Mouse (Mus musculus) small intestine, adult 2 months (tissue): ENCODE results near the gene Rtl3. TPM values are rescaled to one million over a fixed set of nuclear protein-coding genes. Genes with fewer than 3 reads are reported as not detected.

Experiments used
- H3K27ac ChIP-seq: fragments of 200-500 bp; 2 replicates; pipeline ENCODE4 v1.5.1; 2012; ENCODE audit warnings: low read depth, low read length, control low read depth, inconsistent platforms; ENCODE audit not compliant: insufficient read depth
- H3K27me3 ChIP-seq: fragments of 200-500 bp; 2 replicates; pipeline ENCODE4 v1.6.1; 2012; ENCODE audit warnings: mild to moderate bottlenecking, moderate library complexity, low read length, inconsistent platforms; ENCODE audit not compliant: control insufficient read depth, insufficient read depth
- H3K36me3 ChIP-seq: fragments of 200-500 bp; 2 replicates; pipeline ENCODE4 v1.6.1; 2012; ENCODE audit warnings: mild to moderate bottlenecking, low read length, control low read depth, inconsistent platforms; ENCODE audit not compliant: control insufficient read depth, insufficient read depth
- H3K4me1 ChIP-seq: fragments of 200-500 bp; 2 replicates; pipeline ENCODE4 v1.6.1; 2012; ENCODE audit warnings: low read length, inconsistent platforms, mixed read lengths; ENCODE audit not compliant: control insufficient read depth, insufficient read depth, insufficient read length
- H3K4me3 ChIP-seq: fragments of 200-500 bp; 2 replicates; pipeline ENCODE4 v1.5.1; 2012; ENCODE audit warnings: low read depth, mild to moderate bottlenecking, control low read depth, inconsistent platforms, low read length, moderate library complexity
- CTCF ChIP-seq: fragments of 200-500 bp; IDR thresholded peaks from 2 replicates; pipeline ENCODE4 v1.5.1; 2012; ENCODE audit warnings: low read depth, mild to moderate bottlenecking, control low read depth, inconsistent platforms, low read length, moderate library complexity, mixed read lengths; ENCODE audit not compliant: insufficient replicate concordance, insufficient read length; ENCODE audit errors: extremely low read depth
- POLR2A ChIP-seq: fragments of 200-500 bp; IDR thresholded peaks from 2 replicates; pipeline ENCODE4 v1.6.1; 2012; ENCODE audit warnings: low read depth, mild to moderate bottlenecking, control low read depth, inconsistent platforms, low read length, moderate library complexity
- WGBS: fragments of 180-500 bp; shearing (Covaris S2); methylation state at CpG from one replicate; pipeline ENCODE4 v1.1.7; 2018; 5-methylcytosine and 5-hydroxymethylcytosine counted together
- polyA plus RNA-seq: library from polyadenylated mRNA; depleted of rRNA; stranded (reverse); fragments of >200 nt; gene quantifications from 2 replicates; pipeline ENCODE4 v1.2.3, GENCODE M21; 2012; rRNA removed

The Rtl3 gene
- polyA plus RNA-seq = 0.39 TPM in 1 of 2 replicates, not detected in the other

DNA sequence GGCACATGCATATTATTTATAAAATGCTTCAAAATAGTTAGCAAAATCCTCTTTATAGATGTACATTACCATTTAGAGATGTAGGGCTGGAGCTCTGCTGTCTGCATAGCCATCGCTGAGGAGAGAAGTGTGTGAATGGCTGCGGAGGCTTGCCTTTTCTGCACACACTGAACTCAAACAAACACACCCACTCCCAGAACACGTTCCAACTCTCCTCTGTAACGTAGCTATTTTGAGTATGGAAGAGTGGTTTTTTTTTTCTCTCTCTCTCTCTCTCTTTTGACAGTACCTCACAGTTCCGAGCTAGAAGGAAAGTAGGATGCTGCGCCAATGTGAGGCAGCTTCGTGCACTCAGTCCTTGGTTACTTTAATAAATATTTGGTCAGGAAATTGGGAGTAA lies at the start of gene Rtl3:
Gene Rtl3 (minus strand): TSS at position 236 of the 400 bp plus-strand sequence.
- H3K27me3 ChIP-seq = no peaks in the 10 kb centered on the region
- H3K27ac ChIP-seq = no peak within 1 kb of the TSS
- 35% methylated on average over 7 of the region's 7 CpGs for WGBS
- no peaks in the 10 kb centered on the region for H3K4me1 ChIP-seq
- no peaks in the 10 kb centered on the region for H3K36me3 ChIP-seq
- no peak within 1 kb of the TSS for H3K4me3 ChIP-seq
- TF ChIP-seq CTCF = no peak
- no peak for TF ChIP-seq POLR2A

DNA sequence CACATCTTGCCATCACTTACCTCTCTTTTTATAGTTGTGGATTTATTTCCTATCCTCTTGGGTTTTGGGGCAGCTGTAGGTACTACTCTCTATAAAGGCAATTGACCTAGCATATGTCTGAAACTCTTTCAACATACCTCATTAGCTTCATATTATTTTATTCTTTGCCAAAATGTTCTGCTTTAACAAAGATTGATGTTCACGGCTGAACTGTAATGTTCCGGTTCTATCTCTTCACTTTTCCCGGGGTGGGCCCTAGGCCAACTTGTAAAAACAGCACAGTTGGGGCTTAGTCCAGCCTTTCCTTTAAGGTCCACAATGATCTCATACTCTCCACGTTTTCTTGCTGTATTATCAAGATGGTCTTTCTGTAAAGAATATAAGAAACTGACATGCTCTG lies 31.9 kb upstream of the Rtl3 start:
- no peaks in the 10 kb centered on the region for H3K4me1 ChIP-seq
- no peaks in the 10 kb centered on the region for H3K36me3 ChIP-seq
- 54% methylated on average over 4 of the region's 4 CpGs for WGBS
- H3K27me3 ChIP-seq = no peaks in the 10 kb centered on the region
- H3K27ac ChIP-seq = no peak overlapping the region
- TF ChIP-seq POLR2A (no peak), CTCF (no peak)
- H3K4me3 ChIP-seq = no peak overlapping the region

DNA sequence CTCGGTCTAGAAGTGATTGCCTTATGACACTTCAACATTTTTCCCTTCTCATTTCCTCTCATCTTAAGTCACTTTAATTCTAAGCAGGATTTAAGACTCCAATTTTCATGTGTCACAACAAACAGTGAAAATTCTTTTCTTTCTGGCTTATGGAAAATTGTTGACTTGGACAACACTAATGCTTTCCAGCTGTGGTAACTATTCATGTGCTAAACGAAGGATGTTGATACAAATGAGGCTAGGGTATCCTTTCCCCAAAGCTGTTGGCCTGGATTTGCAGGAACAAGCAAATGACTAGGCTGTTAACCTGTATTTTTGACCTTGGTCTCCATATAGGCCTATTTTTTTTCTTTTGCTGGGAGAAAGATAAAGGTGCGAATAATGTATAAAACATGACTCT lies 31.4 kb upstream of the Rtl3 start:
- Histone ChIP-seq H3K27me3 (no peaks in the 10 kb centered on the region), H3K27ac (no peak overlapping the region), H3K36me3 (no peaks in the 10 kb centered on the region), H3K4me1 (no peaks in the 10 kb centered on the region), H3K4me3 (no peak overlapping the region)
- WGBS = 47% methylated on average over 3 of the region's 3 CpGs
- TF ChIP-seq CTCF (no peak), POLR2A (no peak)

DNA sequence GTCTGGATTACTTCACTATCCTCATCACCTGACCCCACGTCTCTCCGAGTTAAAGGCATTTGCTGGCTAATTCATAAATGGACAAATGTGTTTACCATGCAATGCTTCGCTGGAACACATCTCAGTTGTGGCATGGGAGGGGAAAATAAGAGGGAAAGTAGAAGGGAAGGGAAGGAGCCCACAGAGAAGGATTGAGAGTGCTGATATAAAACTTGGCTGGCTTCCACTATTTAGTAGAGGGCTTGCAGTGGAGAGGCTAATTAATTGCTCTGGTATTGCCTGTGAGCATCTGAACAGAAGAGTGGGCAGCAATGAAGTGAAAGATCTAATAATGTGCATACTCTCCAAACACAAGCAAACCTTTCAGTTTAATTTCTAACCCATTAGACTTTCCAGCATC lies 31.0 kb upstream of the Rtl3 start:
- no peaks in the 10 kb centered on the region for H3K27me3 ChIP-seq
- WGBS = 62% methylated on average over 3 of the region's 3 CpGs
- no peak for TF ChIP-seq CTCF
- no peak for TF ChIP-seq POLR2A
- no peak overlapping the region for H3K4me3 ChIP-seq
- no peaks in the 10 kb centered on the region for H3K36me3 ChIP-seq
- H3K4me1 ChIP-seq = no peaks in the 10 kb centered on the region
- no peak overlapping the region for H3K27ac ChIP-seq

DNA sequence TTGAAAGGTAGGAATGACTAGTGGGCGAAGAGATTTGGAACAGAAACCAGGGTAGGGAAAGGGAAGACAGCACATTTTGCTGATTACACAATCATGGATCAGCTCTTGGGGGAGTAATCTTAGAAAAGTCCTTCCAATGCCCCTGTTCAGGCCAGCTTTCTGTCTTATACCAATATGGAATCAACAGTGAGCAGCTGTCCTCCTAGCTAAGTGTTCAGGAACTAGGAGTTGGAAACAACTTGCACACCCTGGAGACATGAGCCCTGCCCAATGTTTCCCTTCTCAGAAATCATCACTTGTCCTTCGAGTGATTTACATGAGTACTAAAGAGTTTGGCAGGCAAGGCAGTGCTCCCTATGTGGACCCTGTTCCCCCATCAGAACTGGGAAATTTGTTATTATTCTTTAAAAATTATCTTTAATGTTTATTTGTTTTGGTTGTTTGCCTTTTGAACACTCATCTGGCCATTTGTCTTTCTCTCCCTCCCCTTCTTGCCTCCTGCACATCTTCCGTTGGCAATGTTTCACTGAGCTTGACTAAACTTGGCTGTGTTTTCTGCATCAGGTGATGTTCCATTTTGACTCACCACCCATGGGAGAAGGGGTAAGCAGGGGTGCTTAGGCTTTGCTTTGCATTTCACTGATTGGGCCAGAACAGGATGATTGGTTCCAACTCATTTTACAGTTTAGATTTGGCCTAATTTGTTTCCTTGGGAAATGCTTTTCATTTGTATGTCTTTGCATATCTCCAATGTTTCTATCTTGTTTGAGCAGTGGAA lies 13.3 kb upstream of the Rtl3 start:
- TF ChIP-seq POLR2A = no peak
- no peak for TF ChIP-seq CTCF
- Histone ChIP-seq H3K27ac (no peak overlapping the region), H3K36me3 (no peaks in the 10 kb centered on the region), H3K4me1 (no peaks in the 10 kb centered on the region), H3K27me3 (no peaks in the 10 kb centered on the region), H3K4me3 (no peak overlapping the region)
- WGBS = 71% methylated on average over 3 of the region's 3 CpGs

DNA sequence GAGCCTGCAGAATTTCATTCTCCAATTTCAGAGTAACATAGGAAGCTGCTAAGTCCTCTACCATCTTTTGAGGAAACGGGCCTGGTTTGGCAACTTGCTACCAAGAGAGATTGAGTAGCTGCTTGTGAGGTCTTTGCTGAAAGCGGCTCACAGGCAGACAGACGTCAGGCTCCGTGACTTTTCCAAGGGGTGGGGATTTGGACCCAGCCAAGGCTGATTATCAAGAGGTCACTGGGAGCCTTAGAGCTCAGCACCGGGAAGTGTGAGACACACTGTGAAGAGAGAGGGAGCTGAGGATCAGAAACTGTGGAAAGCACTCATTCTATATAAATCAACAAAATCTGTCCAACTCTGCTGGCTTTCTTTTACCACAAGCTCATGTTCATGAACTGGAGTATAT lies 853 bp downstream of the Rtl3 start:
- H3K36me3 ChIP-seq = no peaks in the 10 kb centered on the region
- 59% methylated on average over 5 of the region's 5 CpGs for WGBS
- no peak for TF ChIP-seq CTCF
- no peak for TF ChIP-seq POLR2A
- H3K4me1 ChIP-seq = no peaks in the 10 kb centered on the region
- no peak overlapping the region for H3K4me3 ChIP-seq
- H3K27me3 ChIP-seq = no peaks in the 10 kb centered on the region
- H3K27ac ChIP-seq = no peak overlapping the region

DNA sequence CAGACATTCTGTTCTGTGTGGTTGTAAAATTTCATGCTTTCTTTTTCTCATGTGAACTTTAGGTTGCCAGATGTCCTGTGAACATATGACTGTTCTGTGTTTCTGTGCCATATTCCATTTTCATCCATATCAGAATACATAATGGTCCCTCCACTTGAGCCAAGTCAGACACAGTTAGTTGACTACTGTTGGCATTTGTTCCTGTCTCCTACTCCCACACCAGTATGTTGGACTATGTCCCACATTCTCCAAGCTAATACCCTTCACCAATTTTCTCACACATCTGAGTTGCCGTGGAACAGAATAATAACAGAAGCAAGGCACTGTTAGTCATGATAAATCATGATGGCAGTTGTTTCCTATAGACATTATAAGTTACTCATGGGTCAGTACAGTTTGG lies 9.9 kb downstream of the Rtl3 start:
- no peaks in the 10 kb centered on the region for H3K36me3 ChIP-seq
- H3K27me3 ChIP-seq = no peaks in the 10 kb centered on the region
- no peak overlapping the region for H3K4me3 ChIP-seq
- no peak overlapping the region for H3K27ac ChIP-seq
- WGBS = 79% methylated on average over 1 of the region's 1 CpGs
- TF ChIP-seq CTCF (no peak), POLR2A (no peak)
- H3K4me1 ChIP-seq = no peaks in the 10 kb centered on the region
